Mouse (Mus musculus) CH12.LX (cell line): ENCODE data around the gene Rpe. TPM values are rescaled to one million over a fixed set of nuclear protein-coding genes. Genes with fewer than 3 reads are reported as not detected.

Experiments
- DNase-seq: peaks from one replicate; pipeline ENCODE4 v3.0.0-alpha.2; 2013; ENCODE audit errors: extremely low read depth
- H3K27ac ChIP-seq: 2 replicates; pipeline ENCODE4 v1.5.1; 2012; ENCODE audit warnings: low read depth, mild to moderate bottlenecking, control low read depth, moderate library complexity; ENCODE audit not compliant: insufficient read depth
- H3K27me3 ChIP-seq: replicated peaks from 2 replicates; pipeline ENCODE3; 2012; ENCODE audit warnings: inconsistent platforms
- H3K36me3 ChIP-seq, 2 experiments: replicated peaks in 1 of 2; 2 replicates each; pipeline versions ENCODE3 to v1.6.1; 2012; ENCODE audit warnings: inconsistent platforms in 1 of 2, low read length in 1 of 2, mild to moderate bottlenecking in 1 of 2, mixed read lengths in 1 of 2, moderate library complexity in 1 of 2; ENCODE audit not compliant: control insufficient read depth in 1 of 2, insufficient read depth in 1 of 2
- H3K4me1 ChIP-seq, 2 experiments: 2 replicates each; pipeline ENCODE4 v1.6.1; 2012; ENCODE audit warnings: inconsistent platforms in 1 of 2, moderate library complexity in 1 of 2; ENCODE audit not compliant: insufficient read depth in 2 of 2, control insufficient read depth in 1 of 2
- H3K4me2 ChIP-seq: 2 replicates; pipeline ENCODE4 v1.6.1; 2012; ENCODE audit warnings: low read depth, mild to moderate bottlenecking, control low read depth; ENCODE audit not compliant: poor library complexity, insufficient read depth, severe bottlenecking
- H3K4me3 ChIP-seq, 3 experiments: fragments of 150-350 bp in 1 of 3; sonication (generic) in 1 of 3; replicated peaks in 1 of 3; 2 replicates each; pipeline versions ENCODE3 to v1.5.1; 2011 to 2012; ENCODE audit warnings: low read depth in 2 of 3, low read length in 2 of 3, mild to moderate bottlenecking in 2 of 3, moderate library complexity in 2 of 3, control low read depth in 1 of 3, improper control_type of control experiment in 1 of 3, inconsistent platforms in 1 of 3, mixed read lengths in 1 of 3; ENCODE audit not compliant: poor library complexity in 1 of 3
- H3K79me2 ChIP-seq: replicated peaks from 2 replicates; pipeline ENCODE4 v1.6.1; 2012; ENCODE audit warnings: mild to moderate bottlenecking, moderate library complexity; ENCODE audit not compliant: control insufficient read depth, poor library complexity, insufficient read depth, severe bottlenecking; ENCODE audit errors: extremely low read depth
- H3K9ac ChIP-seq: 2 replicates; pipeline ENCODE4 v1.6.1; 2012; ENCODE audit warnings: low read depth, mild to moderate bottlenecking, control low read depth, moderate library complexity; ENCODE audit not compliant: insufficient read depth
- H3K9me3 ChIP-seq: replicated peaks from 2 replicates; pipeline ENCODE3; 2012; ENCODE audit warnings: low read length, inconsistent platforms, mixed read lengths
- CTCF ChIP-seq, 2 experiments: IDR thresholded peaks in 1 of 2; conservative IDR thresholded peaks in 1 of 2; 2 replicates each; pipeline ENCODE4 v1.5.1; 2011 to 2012; ENCODE audit warnings: low read depth in 2 of 2, low read length in 2 of 2, improper control_type of control experiment in 1 of 2, inconsistent platforms in 1 of 2, mild to moderate bottlenecking in 1 of 2, moderate library complexity in 1 of 2
- MXI1 ChIP-seq: IDR thresholded peaks from 2 replicates; pipeline ENCODE4 v1.6.1; 2011; ENCODE audit warnings: mild to moderate bottlenecking, low read depth, low read length, improper control_type of control experiment
- SIN3A ChIP-seq: IDR thresholded peaks from 2 replicates; pipeline ENCODE4 v1.6.1; 2012; ENCODE audit warnings: low read length, improper control_type of control experiment, inconsistent platforms
- SMC3 ChIP-seq: IDR thresholded peaks from 2 replicates; pipeline ENCODE4 v1.6.1; 2011; ENCODE audit warnings: low read depth, low read length, improper control_type of control experiment
- USF1 ChIP-seq: IDR thresholded peaks from 2 replicates; pipeline ENCODE4 v1.6.1; 2014; ENCODE audit warnings: low read depth, mild to moderate bottlenecking, inconsistent platforms, low read length, improper control_type of control experiment
- USF2 ChIP-seq: conservative IDR thresholded peaks from 2 replicates; pipeline ENCODE4 v1.6.1; 2011; ENCODE audit warnings: low read depth, low read length, improper control_type of control experiment
- ZKSCAN1 ChIP-seq: IDR thresholded peaks from 2 replicates; pipeline ENCODE4 v1.6.1; 2012; ENCODE audit warnings: low read depth, inconsistent platforms, low read length, improper control_type of control experiment, borderline replicate concordance
- dilution Hi-C: fragments of 300-500 bp; cut with MboI; formaldehyde crosslinking; loops from 2 replicates; pipeline ENCODE4 v1.14.3; 2020; ENCODE audit warnings: low sequenced_read_pairs; ENCODE audit not compliant: extremely low pct_unique_long_range_greater_than_20kb, extremely low pct_ligation_motif_present
- in situ Hi-C: fragments of 300-500 bp; cut with MboI; formaldehyde crosslinking; loops from 3 replicates; pipeline ENCODE4 v1.14.3; 2019; ENCODE audit warnings: low sequenced_read_pairs, low pct_ligation_motif_present, low pct_unique_long_range_greater_than_20kb, mixed read lengths
- polyA plus RNA-seq: library from polyadenylated mRNA; unstranded; fragments of >175 nt; gene quantifications from 2 replicates; pipeline ENCODE4 v1.2.1, GENCODE M21; 2012; ENCODE audit warnings: low read depth; ENCODE audit not compliant: insufficient read length
- total RNA-seq, 2 experiments: library from RNA; depleted of rRNA; stranded (reverse); fragments of 300-350 nt in 1 of 2; fragments of >200 nt in 1 of 2; gene quantifications; 2 replicates each; pipeline ENCODE4 v1.2.3; 2012 to 2014

Gene Rpe
- total and polyA plus RNA-seq, 3 experiments: 40.0 to 67.5 (median 48.6) TPM

- dilution Hi-C loops (no loop called here), in situ Hi-C loops (no loop called here)
- no peaks in the 10 kb centered on the region for H3K9me3 ChIP-seq
These were observed 68.1 kb downstream of the Rpe start for GRCm38 (mm10) chr1:66768764-66769163.

More at GRCm38 (mm10) chr1:66768764-66769163, 68.1 kb downstream of the Rpe start:
- Histone ChIP-seq H3K27ac (no peak overlapping the region), H3K4me3 (no peak overlapping the region), H3K27me3 (no peaks in the 10 kb centered on the region), H3K9ac (no peak overlapping the region), H3K79me2 (no peaks in the 10 kb centered on the region; the same call in 1 of the 2 replicates)
- no peak for DNase-seq
- no peak for TF ChIP-seq USF1
- TF ChIP-seq SMC3: no peak
- TF ChIP-seq USF2: no peak
- TF ChIP-seq MXI1: no peak
- no peak for TF ChIP-seq SIN3A
- no peak for TF ChIP-seq ZKSCAN1
- no peak for TF ChIP-seq CTCF (conservative IDR thresholded peaks at IDR 0.05 in 1 of 2, IDR thresholded peaks at IDR 0.05 in 1 of 2; ENCODE audit: low read depth in 2 of 2, low read length in 2 of 2)
- TF ChIP-seq, all 38 proteins: peak for 0
- H3K36me3 ChIP-seq: peaks cover 0 to 25% of the 10 kb centered on the region in 2 experiments
- H3K4me2 ChIP-seq: no peak overlapping the region
- H3K4me1 ChIP-seq: peaks cover 0 to 10% of the 10 kb centered on the region in 2 experiments; a peak in 1 of 4 replicates

Other genes starting within 250 kb of the Rpe start
- gene Unc80, start 232.5 kb upstream of the Rpe start, total RNA-seq (2012; rRNA removed): 0.04 TPM in 2 replicates
- gene Unc80, start 232.5 kb upstream of the Rpe start, total RNA-seq (2014; rRNA removed): 0.01 and 0.04 TPM in 2 replicates
- gene Unc80, start 232.5 kb upstream of the Rpe start, polyA plus RNA-seq: 0.03 and 0.11 TPM in 2 replicates
- gene Kansl1l, start 116.7 kb downstream of the Rpe start, total RNA-seq (2012; rRNA removed): 2.8 and 3.3 TPM in 2 replicates
- 6.0 and 6.9 TPM in 2 replicates for gene Kansl1l, start 116.7 kb downstream of the Rpe start, total RNA-seq (2014; rRNA removed)
- gene Kansl1l, start 116.7 kb downstream of the Rpe start, polyA plus RNA-seq: 3.5 and 3.6 TPM in 2 replicates
- 18.8 and 24.7 TPM in 2 replicates for gene Acadl, start 162.4 kb downstream of the Rpe start, total RNA-seq (2012; rRNA removed)
- 26.2 and 28.4 TPM in 2 replicates for gene Acadl, start 162.4 kb downstream of the Rpe start, total RNA-seq (2014; rRNA removed)
- gene Acadl, start 162.4 kb downstream of the Rpe start, polyA plus RNA-seq: 58.9 and 62.6 TPM in 2 replicates
- not detected in 2 replicates for gene Myl1, start 244.6 kb downstream of the Rpe start, total RNA-seq (2012; rRNA removed)
- gene Myl1, start 244.6 kb downstream of the Rpe start, total RNA-seq (2014; rRNA removed): not detected in 2 replicates
- not detected in 2 replicates for gene Myl1, start 244.6 kb downstream of the Rpe start, polyA plus RNA-seq